Mouse (Mus musculus): Measurements from ENCODE around the gene Desi2.
"Not testable (repeated sequence)": the region's sequence is repeated elsewhere in the genome, so short reads cannot be mapped to it uniquely, and the experiment has no call there.

Gene Desi2

GRCm38 (mm10) chr1:178187216-178187791 is at the start of gene Desi2:
Gene Desi2 (plus strand): TSS chr1:178187417.
- TF ChIP-seq GATA4 (IDR thresholded peaks at IDR 0.05; ENCODE audit: insufficient replicate concordance, low read length), result not testable (repeated sequence)

- TF ChIP-seq GATA4 (IDR thresholded peaks at IDR 0.05; ENCODE audit: insufficient replicate concordance, low read length), result no peak
These were observed 5.0 kb upstream of the Desi2 start for GRCm38 (mm10) chr1:178182251-178182650.

- TF ChIP-seq GATA4 (IDR thresholded peaks at IDR 0.05; ENCODE audit: insufficient replicate concordance, low read length), result no peak
These were observed 1.6 kb upstream of the Desi2 start for GRCm38 (mm10) chr1:178185591-178185990.

- no peak for TF ChIP-seq GATA4 (IDR thresholded peaks at IDR 0.05; ENCODE audit: insufficient replicate concordance, low read length)
These were observed 1.2 kb downstream of the Desi2 start for GRCm38 (mm10) chr1:178188386-178188785.

- TF ChIP-seq GATA4 (IDR thresholded peaks at IDR 0.05; ENCODE audit: insufficient replicate concordance, low read length), result no peak; the same call in 1 of the 2 replicates
These were observed 18.6 kb downstream of the Desi2 start for GRCm38 (mm10) chr1:178205701-178206325.

- no peak for TF ChIP-seq GATA4 (IDR thresholded peaks at IDR 0.05; ENCODE audit: insufficient replicate concordance, low read length)
These were observed 22.7 kb downstream of the Desi2 start for GRCm38 (mm10) chr1:178209966-178210365.

GRCm38 (mm10) chr1:178217157-178217556 is 29.9 kb downstream of the Desi2 start:
- no peak for TF ChIP-seq GATA4 (IDR thresholded peaks at IDR 0.05; ENCODE audit: insufficient replicate concordance, low read length)

GRCm38 (mm10) chr1:178218305-178218704 is 31.1 kb downstream of the Desi2 start:
- no peak for TF ChIP-seq GATA4 (IDR thresholded peaks at IDR 0.05; ENCODE audit: insufficient replicate concordance, low read length)

- no peak for TF ChIP-seq GATA4 (IDR thresholded peaks at IDR 0.05; ENCODE audit: insufficient replicate concordance, low read length)
These were observed 32.2 kb downstream of the Desi2 start for GRCm38 (mm10) chr1:178219166-178220077.

GRCm38 (mm10) chr1:178234109-178234508 is 46.9 kb downstream of the Desi2 start:
- TF ChIP-seq GATA4 (IDR thresholded peaks at IDR 0.05; ENCODE audit: insufficient replicate concordance, low read length), result no peak

GRCm38 (mm10) chr1:178235919-178236466 is 48.8 kb downstream of the Desi2 start:
- TF ChIP-seq GATA4 (IDR thresholded peaks at IDR 0.05; ENCODE audit: insufficient replicate concordance, low read length), result no peak

GRCm38 (mm10) chr1:178238676-178239075 is 51.5 kb downstream of the Desi2 start:
- no peak for TF ChIP-seq GATA4 (IDR thresholded peaks at IDR 0.05; ENCODE audit: insufficient replicate concordance, low read length)

GRCm38 (mm10) chr1:178241884-178242508 is 54.8 kb downstream of the Desi2 start:
- no peak for TF ChIP-seq GATA4 (IDR thresholded peaks at IDR 0.05; ENCODE audit: insufficient replicate concordance, low read length)

GRCm38 (mm10) chr1:178248107-178248820 is 61.0 kb downstream of the Desi2 start:
- TF ChIP-seq GATA4 (IDR thresholded peaks at IDR 0.05; ENCODE audit: insufficient replicate concordance, low read length), result no peak
